Mouse (Mus musculus) liver, adult 2 months (tissue): ENCODE results near the gene Cdc42bpa.

Experiments
- CTCF ChIP-seq: fragments of 200-500 bp; IDR thresholded peaks from 2 replicates; pipeline ENCODE4 v1.5.1; 2011; ENCODE audit warnings: low read depth, low read length, control low read depth
- POLR2A ChIP-seq: fragments of 200-500 bp; IDR thresholded peaks from 2 replicates; pipeline ENCODE4 v1.6.1; 2011; ENCODE audit warnings: low read length, control low read depth; ENCODE audit not compliant: insufficient read depth; ENCODE audit errors: extremely low read depth

DNA sequence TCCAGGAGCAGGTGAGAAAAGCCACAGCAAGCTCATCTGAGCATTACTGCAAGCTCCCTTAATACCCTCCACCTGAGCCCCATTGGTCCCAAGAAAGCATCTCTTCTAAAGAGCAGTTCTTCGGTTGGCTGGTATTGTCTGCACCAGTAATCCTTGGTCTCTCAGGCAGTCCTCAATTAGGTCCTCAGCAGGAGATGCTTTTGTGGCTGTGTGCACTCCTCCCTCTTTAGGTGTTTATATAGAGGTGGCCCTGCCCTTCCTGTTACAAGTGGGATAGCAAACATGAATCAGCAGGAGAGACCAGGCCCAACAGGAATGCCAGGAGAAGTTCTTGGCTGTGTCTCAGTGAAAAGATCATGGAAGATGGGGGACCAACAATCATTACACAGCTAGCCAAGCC lies 23.9 kb downstream of the Cdc42bpa start:
- TF ChIP-seq CTCF, result no peak
- no peak for TF ChIP-seq POLR2A
